Mouse (Mus musculus): Measurements from ENCODE around the gene Parpbp. TPM values are rescaled to one million over a fixed set of nuclear protein-coding genes. Genes with fewer than 3 reads are reported as not detected.

Gene Parpbp
- polyA plus RNA-seq, 1 experiment: 5.6 TPM

GRCm38 (mm10) chr10:88135630-88136029 is 11.1 kb downstream of the Parpbp start:
- no peaks in the 10 kb centered on the region for H3K4me1 ChIP-seq (ENCODE audit: control insufficient read depth, insufficient read depth, low read length)

GRCm38 (mm10) chr10:88119721-88120120 is 27.0 kb downstream of the Parpbp start:
- no peaks in the 10 kb centered on the region for H3K4me1 ChIP-seq (ENCODE audit: control insufficient read depth, insufficient read depth, low read length)

More at GRCm38 (mm10) chr10:88135630-88136029, 11.1 kb downstream of the Parpbp start:
- Histone ChIP-seq H3K27ac (ENCODE audit: control insufficient read depth, insufficient read depth, low read depth, low read length, poor library complexity) (no peak overlapping the region), H3K4me3 (replicated peaks; ENCODE audit: control insufficient read depth, low read depth, low read length) (no peak overlapping the region)
- WGBS: 95% methylated on average over 16 of the region's 16 CpGs
- TF ChIP-seq POLR2A (IDR thresholded peaks at IDR 0.05; ENCODE audit: borderline replicate concordance, control insufficient read depth, low read depth, low read length) (no peak), CTCF (IDR thresholded peaks at IDR 0.05; ENCODE audit: control insufficient read depth, insufficient read depth, low read length) (no peak)

GRCm38 (mm10) chr10:88113290-88113689 is 33.5 kb downstream of the Parpbp start:
- no peak overlapping the region for H3K4me3 ChIP-seq (replicated peaks; ENCODE audit: control insufficient read depth, low read depth, low read length)
- no peak overlapping the region for H3K27ac ChIP-seq (ENCODE audit: control insufficient read depth, insufficient read depth, low read depth, low read length, poor library complexity)
- TF ChIP-seq CTCF (IDR thresholded peaks at IDR 0.05; ENCODE audit: control insufficient read depth, insufficient read depth, low read length) (no peak), POLR2A (IDR thresholded peaks at IDR 0.05; ENCODE audit: borderline replicate concordance, control insufficient read depth, low read depth, low read length) (no peak)
- H3K4me1 ChIP-seq (ENCODE audit: control insufficient read depth, insufficient read depth, low read length): no peaks in the 10 kb centered on the region
- 87% methylated on average over 2 of the region's 2 CpGs for WGBS

More at GRCm38 (mm10) chr10:88119721-88120120, 27.0 kb downstream of the Parpbp start:
- Histone ChIP-seq H3K4me3 (replicated peaks; ENCODE audit: control insufficient read depth, low read depth, low read length) (no peak overlapping the region), H3K27ac (ENCODE audit: control insufficient read depth, insufficient read depth, low read depth, low read length, poor library complexity) (no peak overlapping the region)
- TF ChIP-seq CTCF (IDR thresholded peaks at IDR 0.05; ENCODE audit: control insufficient read depth, insufficient read depth, low read length): no peak
- no peak for TF ChIP-seq POLR2A (IDR thresholded peaks at IDR 0.05; ENCODE audit: borderline replicate concordance, control insufficient read depth, low read depth, low read length)

- 93% methylated on average over 2 of the region's 2 CpGs for WGBS
- no peak for TF ChIP-seq CTCF (IDR thresholded peaks at IDR 0.05; ENCODE audit: control insufficient read depth, insufficient read depth, low read length)
- no peak for TF ChIP-seq POLR2A (IDR thresholded peaks at IDR 0.05; ENCODE audit: borderline replicate concordance, control insufficient read depth, low read depth, low read length)
- no peak overlapping the region for H3K27ac ChIP-seq (ENCODE audit: control insufficient read depth, insufficient read depth, low read depth, low read length, poor library complexity)
- H3K4me1 ChIP-seq (ENCODE audit: control insufficient read depth, insufficient read depth, low read length): no peaks in the 10 kb centered on the region
- H3K4me3 ChIP-seq (replicated peaks; ENCODE audit: control insufficient read depth, low read depth, low read length): no peak overlapping the region
These were observed 40.6 kb downstream of the Parpbp start for GRCm38 (mm10) chr10:88106169-88106568.

GRCm38 (mm10) chr10:88090772-88091171 is 56.0 kb downstream of the Parpbp start, which contains the start of gene Pmch:
Gene Pmch (plus strand): TSS chr10:88091072.
- Histone ChIP-seq H3K27ac (ENCODE audit: control insufficient read depth, insufficient read depth, low read depth, low read length, poor library complexity) (no peak within 1 kb of the TSS), H3K4me1 (ENCODE audit: control insufficient read depth, insufficient read depth, low read length) (no peaks in the 10 kb centered on the region), H3K4me3 (replicated peaks; ENCODE audit: control insufficient read depth, low read depth, low read length) (no peak within 1 kb of the TSS)
- TF ChIP-seq POLR2A (IDR thresholded peaks at IDR 0.05; ENCODE audit: borderline replicate concordance, control insufficient read depth, low read depth, low read length) (no peak), CTCF (IDR thresholded peaks at IDR 0.05; ENCODE audit: control insufficient read depth, insufficient read depth, low read length) (no peak)
- 89% methylated on average over 5 of the region's 5 CpGs for WGBS

GRCm38 (mm10) chr10:88067377-88067776 is 79.4 kb downstream of the Parpbp start:
- TF ChIP-seq POLR2A (IDR thresholded peaks at IDR 0.05; ENCODE audit: borderline replicate concordance, control insufficient read depth, low read depth, low read length) (no peak), CTCF (IDR thresholded peaks at IDR 0.05; ENCODE audit: control insufficient read depth, insufficient read depth, low read length) (no peak)
- Histone ChIP-seq H3K27ac (ENCODE audit: control insufficient read depth, insufficient read depth, low read depth, low read length, poor library complexity) (no peak overlapping the region), H3K4me1 (ENCODE audit: control insufficient read depth, insufficient read depth, low read length) (no peaks in the 10 kb centered on the region), H3K4me3 (replicated peaks; ENCODE audit: control insufficient read depth, low read depth, low read length) (no peak overlapping the region)
- WGBS: 67% methylated on average over 3 of the region's 3 CpGs

GRCm38 (mm10) chr10:88064872-88065271 is 81.9 kb downstream of the Parpbp start:
- TF ChIP-seq CTCF (IDR thresholded peaks at IDR 0.05; ENCODE audit: control insufficient read depth, insufficient read depth, low read length): no peak
- no peak for TF ChIP-seq POLR2A (IDR thresholded peaks at IDR 0.05; ENCODE audit: borderline replicate concordance, control insufficient read depth, low read depth, low read length)
- Histone ChIP-seq H3K4me1 (ENCODE audit: control insufficient read depth, insufficient read depth, low read length) (no peaks in the 10 kb centered on the region), H3K27ac (ENCODE audit: control insufficient read depth, insufficient read depth, low read depth, low read length, poor library complexity) (no peak overlapping the region), H3K4me3 (replicated peaks; ENCODE audit: control insufficient read depth, low read depth, low read length) (no peak overlapping the region)
- 47% methylated on average over 2 of the region's 2 CpGs for WGBS

GRCm38 (mm10) chr10:88063436-88063835 is 83.3 kb downstream of the Parpbp start:
- H3K4me3 ChIP-seq (replicated peaks; ENCODE audit: control insufficient read depth, low read depth, low read length): no peak overlapping the region
- H3K4me1 ChIP-seq (ENCODE audit: control insufficient read depth, insufficient read depth, low read length): no peaks in the 10 kb centered on the region
- 80% methylated on average over 4 of the region's 4 CpGs for WGBS
- no peak overlapping the region for H3K27ac ChIP-seq (ENCODE audit: control insufficient read depth, insufficient read depth, low read depth, low read length, poor library complexity)
- TF ChIP-seq POLR2A (IDR thresholded peaks at IDR 0.05; ENCODE audit: borderline replicate concordance, control insufficient read depth, low read depth, low read length) (no peak), CTCF (IDR thresholded peaks at IDR 0.05; ENCODE audit: control insufficient read depth, insufficient read depth, low read length) (no peak)
